Mouse (Mus musculus) kidney, postnatal 10 days (tissue): ENCODE measurements around the gene Tmem270.

Experiments
- DNase-seq: peaks from one replicate; pipeline ENCODE4 v3.0.0; 2021; ENCODE audit warnings: mixed read lengths

The Tmem270 gene

DNA sequence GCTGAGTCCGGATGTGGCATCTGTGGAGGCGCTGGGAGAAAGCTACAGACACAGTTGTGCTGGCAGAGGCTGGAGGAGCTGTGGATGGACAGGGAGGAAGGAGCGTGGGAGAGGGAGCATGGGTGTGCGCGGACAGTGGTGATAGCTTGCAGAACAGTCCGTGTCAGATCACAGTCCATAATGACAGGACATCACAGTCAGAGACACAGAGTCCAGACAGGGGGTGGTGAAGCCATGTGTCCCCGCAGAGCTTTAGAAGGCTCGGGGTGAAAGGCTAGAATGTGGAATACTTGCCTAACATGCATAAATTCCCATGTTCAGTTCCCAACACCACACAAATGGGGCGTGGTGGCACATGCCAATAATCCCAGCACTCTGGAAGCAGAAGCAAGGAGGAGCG is 29.7 kb downstream of the Tmem270 start:
- no peak for DNase-seq

DNA sequence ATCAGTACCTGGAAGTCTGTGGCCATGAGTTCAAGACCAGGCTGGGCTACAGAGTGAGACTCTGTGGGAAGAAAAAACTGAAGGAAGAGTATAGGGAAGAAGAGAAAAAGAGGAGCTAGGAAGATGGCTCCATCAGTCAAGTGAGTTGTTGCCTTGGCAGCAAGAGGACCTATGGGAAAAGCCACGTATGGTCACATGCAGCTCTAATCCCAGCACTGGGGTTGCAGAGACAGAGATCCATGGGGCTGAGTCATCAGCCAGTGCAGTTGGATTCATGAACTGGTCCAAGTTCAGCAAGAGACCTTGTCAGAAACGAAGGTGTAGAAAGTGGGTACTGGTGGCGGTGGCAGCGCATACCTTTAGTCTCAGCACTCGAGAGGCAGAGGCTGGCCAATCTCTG is 31.3 kb downstream of the Tmem270 start:
- DNase-seq, result no peak

DNA sequence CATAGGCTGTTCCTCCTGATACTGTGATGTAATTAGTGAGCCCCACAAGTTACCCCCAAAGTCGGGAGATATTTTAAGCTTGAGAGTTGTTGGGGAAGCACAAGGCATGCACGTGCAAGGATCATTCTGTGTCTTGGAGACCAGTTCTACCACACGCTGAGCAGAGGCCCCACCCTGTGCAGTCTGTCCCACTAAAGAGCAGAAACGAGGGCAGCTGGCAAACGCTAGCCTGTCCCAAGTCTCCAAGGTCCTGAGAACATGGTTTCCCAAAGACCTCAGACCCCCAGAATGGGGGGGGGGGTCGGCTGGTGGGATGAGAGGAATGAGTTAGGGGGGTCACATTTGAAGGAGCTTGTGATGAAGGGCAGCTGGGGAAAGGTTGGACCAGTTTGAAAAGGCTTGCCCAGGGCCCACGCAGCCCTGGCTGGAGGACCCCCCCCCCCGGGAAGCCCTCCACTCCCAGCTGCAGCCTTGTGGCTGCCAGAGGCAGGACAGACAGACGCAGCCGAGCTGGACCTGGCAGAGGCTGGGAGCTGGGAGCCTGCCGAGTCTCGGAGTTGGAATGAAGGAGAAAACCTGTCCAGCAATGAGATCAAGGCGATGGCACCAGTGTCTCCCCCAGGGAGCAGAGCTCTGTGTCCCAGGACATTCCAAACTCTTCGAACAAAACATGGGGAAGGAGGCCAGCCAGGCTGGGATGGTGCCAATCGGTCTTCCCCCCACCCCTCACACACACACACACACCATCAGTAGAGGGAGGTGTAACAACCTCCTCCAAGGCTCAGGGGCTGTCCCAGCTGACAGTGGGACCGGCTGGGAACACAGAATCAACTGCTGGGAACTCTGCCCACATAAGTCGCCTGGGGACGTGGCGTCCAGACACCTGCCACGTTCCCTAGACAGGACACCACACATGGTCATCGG is 32.3 kb downstream of the Tmem270 start:
- DNase-seq, result peak; percentile 52

DNA sequence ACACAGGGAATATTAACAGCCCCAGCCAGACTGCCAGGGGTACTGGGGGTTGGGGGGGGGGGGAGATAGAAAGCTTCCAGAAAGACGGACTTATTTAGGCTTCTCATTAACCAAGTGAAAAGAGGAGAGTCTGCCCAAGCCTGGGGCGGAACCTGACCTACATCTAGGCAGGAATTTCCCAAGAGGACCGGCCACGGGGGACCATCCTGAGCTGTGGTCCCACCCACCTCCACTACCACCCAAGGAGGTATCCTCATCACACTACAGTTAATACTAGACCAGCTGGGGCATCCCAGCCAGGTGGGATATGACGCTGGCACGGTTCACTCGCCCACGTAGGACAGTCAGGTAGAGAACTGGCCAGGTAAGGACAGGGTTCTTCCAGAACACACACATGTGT is 33.5 kb downstream of the Tmem270 start:
- DNase-seq, result no peak

DNA sequence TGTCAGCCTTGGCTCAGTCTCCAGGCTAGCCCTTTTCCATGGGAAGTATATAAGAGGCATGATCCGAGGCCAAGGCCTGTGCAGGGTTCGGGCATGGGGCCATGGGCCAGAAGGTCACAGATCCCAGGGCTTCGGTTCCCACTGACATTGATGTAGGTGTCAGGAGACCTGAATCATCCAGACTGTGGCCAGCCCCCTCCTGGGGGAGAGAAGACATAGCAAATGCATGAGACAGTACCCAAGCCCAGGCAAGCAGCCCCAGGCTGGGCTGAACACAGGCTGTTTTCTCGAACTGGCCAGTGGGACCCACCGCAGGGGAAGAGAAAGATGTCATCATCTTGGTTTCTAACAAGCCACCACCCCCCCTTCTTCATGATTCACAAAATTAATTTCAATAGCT is 33.9 kb downstream of the Tmem270 start:
- DNase-seq, result no peak

DNA sequence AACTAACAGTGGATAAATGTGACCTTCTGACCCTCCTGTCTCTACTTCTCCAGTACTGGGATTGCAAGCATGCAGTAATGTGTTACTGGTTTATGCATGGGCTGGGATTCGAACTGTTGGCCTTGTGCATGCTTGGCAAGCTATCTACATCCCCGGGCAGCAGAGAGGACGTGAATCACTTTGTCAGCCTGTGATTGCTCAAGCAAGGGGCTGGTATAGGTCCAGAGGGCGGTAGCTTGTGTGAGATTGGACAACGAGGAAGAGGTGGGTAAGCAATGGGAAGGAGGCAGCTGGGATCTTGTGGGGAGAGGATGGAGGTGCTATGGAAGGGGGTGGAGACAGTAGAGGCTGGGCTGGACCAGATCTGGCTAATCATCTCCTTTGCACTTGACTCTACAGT is 38.0 kb downstream of the Tmem270 start:
- DNase-seq, result no peak

DNA sequence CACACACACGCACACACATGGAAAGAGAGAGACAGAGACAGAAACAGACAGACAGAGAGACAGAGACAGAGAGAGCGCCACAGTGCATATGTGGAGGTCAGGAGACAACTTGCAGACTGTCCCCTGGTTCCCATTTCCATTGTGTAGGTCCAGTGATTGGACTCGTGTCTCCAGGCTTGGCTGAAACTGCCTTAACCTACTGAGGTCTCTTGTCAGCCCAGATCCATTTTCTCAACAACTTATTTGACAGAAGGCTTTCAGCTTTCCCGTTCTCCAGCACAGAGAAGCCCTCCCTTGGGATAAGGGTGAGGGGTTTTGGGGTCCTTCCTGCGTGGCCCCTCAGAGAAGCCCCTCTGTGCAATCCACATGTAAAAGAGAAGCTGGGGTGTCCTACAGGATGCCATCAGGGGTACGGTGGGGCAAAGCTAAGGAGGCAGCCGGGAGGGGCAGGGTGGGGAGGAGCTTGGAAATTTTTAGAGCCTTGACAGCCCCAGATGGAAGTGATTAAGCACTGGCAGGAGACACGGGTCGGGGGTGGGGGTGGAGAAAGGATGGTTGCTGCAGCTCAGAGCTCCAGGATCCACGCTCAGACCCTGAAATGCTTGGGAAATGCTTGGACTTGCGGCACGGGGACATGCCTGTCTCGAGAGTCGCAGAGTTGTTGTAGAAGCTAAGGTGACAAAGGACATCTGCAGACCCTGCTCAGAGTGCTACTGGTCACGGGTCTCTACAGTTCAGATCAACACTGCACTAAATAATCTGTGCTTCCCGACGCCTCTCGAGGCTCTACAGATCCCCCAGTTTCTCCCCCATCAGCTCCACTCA is 39.0 kb downstream of the Tmem270 start:
- peak; percentile 40 for DNase-seq

DNA sequence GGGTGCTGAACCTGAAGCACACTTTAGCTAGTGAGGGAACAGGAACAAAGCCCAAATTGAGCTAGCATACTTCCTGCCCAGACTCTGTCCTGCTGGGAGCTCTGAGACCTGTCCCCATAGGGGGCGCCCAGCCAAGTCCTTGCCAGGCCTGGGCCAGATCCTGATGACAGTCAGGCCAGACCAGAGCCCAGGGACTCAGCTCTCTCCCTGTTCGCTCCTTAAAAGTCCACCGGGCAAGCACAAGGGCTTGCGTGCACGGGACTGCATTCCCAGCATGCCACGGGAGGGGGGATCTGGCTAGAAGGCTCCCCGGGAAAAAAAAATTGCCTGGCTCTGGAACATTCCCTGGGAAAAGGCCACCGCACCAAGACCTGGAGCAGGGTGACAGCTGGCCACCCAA is 41.4 kb downstream of the Tmem270 start:
- DNase-seq, result peak; percentile 75

DNA sequence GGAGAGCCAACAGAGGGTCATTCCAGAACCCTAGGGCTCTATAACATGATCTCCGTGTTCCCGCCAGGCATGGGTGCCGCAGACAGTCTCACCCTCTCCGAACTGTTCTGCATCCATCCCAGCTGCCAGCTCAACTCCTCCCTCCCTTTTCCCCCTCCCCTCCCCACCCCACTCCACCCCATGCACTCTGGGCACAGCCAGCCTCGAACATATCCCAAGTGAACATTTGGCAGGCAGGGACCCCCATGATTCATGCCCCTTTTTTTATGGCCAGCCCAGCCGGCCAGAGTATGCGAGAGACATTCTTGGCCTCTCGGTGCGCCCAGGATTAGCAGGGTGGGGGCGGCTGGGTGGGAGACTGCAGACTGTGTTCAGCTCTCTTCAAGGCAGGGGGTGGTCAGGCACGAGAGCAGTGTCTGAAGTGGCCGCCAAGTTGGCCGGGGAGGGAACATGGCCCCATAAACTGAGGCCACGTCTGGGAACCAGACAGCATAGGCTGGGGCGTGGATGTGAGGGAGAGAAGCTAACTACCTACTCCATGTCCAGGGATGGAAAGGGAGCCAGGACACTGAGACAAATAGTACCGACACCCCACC is 44.5 kb downstream of the Tmem270 start:
- no peak for DNase-seq

DNA sequence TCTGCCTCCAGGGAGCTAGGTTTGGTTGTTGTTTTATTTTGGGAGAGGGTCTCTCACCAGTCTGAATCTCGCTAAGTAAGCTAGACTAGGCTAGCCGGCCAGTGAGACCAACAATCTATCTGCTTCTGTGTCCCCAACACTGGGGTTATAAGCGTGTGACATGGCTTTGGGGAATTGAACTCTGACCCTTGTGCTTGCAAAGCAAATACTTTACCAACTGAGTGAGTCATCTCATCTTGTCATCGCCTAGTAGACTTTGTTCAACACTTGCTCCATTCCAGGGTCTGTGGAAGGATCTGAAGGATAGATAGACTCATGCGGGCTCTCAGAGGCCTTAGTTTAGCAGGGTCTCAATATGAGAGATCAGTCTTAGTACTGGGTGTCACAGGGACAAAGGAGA is 47.3 kb downstream of the Tmem270 start:
- no peak for DNase-seq

DNA sequence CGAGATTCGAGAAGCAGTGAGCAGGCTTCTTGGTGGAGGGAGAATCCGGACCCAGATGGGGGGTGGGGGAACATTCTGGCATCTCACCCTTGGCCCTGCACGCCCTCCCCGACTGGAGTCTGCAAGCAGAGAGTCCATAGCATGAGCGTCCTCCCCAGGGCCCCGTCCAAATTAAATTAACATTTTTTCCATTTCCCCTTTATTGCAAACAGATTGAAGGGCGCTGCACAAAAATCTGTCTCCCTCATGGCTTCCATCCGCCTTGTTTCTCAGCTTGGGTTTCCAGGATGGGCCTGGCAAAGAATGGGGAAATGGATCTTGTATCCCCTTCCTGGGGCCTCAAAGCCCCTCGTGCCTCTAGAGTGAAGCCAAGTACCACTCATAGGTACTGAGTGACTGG is 48.2 kb downstream of the Tmem270 start:
- DNase-seq, result no peak

DNA sequence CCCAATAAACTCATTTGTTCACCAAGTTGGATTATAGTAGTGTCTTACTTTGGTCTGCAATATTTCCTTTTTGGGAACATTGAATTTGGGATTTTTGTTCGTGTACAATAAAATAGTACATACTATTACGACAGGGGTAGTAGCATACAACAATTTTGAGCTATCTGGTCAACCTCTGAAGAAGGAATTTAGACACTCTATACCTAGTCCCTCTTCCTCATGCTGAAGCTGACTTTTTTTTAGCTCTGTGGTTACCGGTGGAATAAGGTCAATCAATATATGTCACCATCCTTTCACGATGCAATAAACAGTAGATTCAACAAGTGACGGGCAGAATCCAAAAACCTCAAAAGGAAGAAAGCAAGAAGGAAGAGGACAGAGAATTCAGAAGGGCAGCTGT is 53.7 kb downstream of the Tmem270 start:
- no peak for DNase-seq
